Mouse (Mus musculus) CH12.LX (cell line): ENCODE data around the gene Aes. TPM values are rescaled to one million over a fixed set of nuclear protein-coding genes. Genes with fewer than 3 reads are reported as not detected.

Experiments used
- DNase-seq: peaks from one replicate; pipeline ENCODE4 v3.0.0-alpha.2; 2013; ENCODE audit errors: extremely low read depth
- H3K27ac ChIP-seq: 2 replicates; pipeline ENCODE4 v1.5.1; 2012; ENCODE audit warnings: low read depth, mild to moderate bottlenecking, control low read depth, moderate library complexity; ENCODE audit not compliant: insufficient read depth
- H3K27me3 ChIP-seq: replicated peaks from 2 replicates; pipeline ENCODE3; 2012; ENCODE audit warnings: inconsistent platforms
- H3K36me3 ChIP-seq, 2 experiments: replicated peaks in 1 of 2; 2 replicates each; pipeline versions ENCODE3 to v1.6.1; 2012; ENCODE audit warnings: inconsistent platforms in 1 of 2, low read length in 1 of 2, mild to moderate bottlenecking in 1 of 2, mixed read lengths in 1 of 2, moderate library complexity in 1 of 2; ENCODE audit not compliant: control insufficient read depth in 1 of 2, insufficient read depth in 1 of 2
- H3K4me1 ChIP-seq, 2 experiments: 2 replicates each; pipeline ENCODE4 v1.6.1; 2012; ENCODE audit warnings: inconsistent platforms in 1 of 2, moderate library complexity in 1 of 2; ENCODE audit not compliant: insufficient read depth in 2 of 2, control insufficient read depth in 1 of 2
- H3K4me2 ChIP-seq: 2 replicates; pipeline ENCODE4 v1.6.1; 2012; ENCODE audit warnings: low read depth, mild to moderate bottlenecking, control low read depth; ENCODE audit not compliant: poor library complexity, insufficient read depth, severe bottlenecking
- H3K4me3 ChIP-seq, 3 experiments: fragments of 150-350 bp in 1 of 3; sonication (generic) in 1 of 3; replicated peaks in 1 of 3; 2 replicates each; pipeline versions ENCODE3 to v1.5.1; 2011 to 2012; ENCODE audit warnings: low read depth in 2 of 3, low read length in 2 of 3, mild to moderate bottlenecking in 2 of 3, moderate library complexity in 2 of 3, control low read depth in 1 of 3, improper control_type of control experiment in 1 of 3, inconsistent platforms in 1 of 3, mixed read lengths in 1 of 3; ENCODE audit not compliant: poor library complexity in 1 of 3
- H3K79me2 ChIP-seq: replicated peaks from 2 replicates; pipeline ENCODE4 v1.6.1; 2012; ENCODE audit warnings: mild to moderate bottlenecking, moderate library complexity; ENCODE audit not compliant: control insufficient read depth, poor library complexity, insufficient read depth, severe bottlenecking; ENCODE audit errors: extremely low read depth
- H3K9ac ChIP-seq: 2 replicates; pipeline ENCODE4 v1.6.1; 2012; ENCODE audit warnings: low read depth, mild to moderate bottlenecking, control low read depth, moderate library complexity; ENCODE audit not compliant: insufficient read depth
- H3K9me3 ChIP-seq: replicated peaks from 2 replicates; pipeline ENCODE3; 2012; ENCODE audit warnings: low read length, inconsistent platforms, mixed read lengths
- BHLHE40 ChIP-seq: IDR thresholded peaks from 2 replicates; pipeline ENCODE4 v1.6.1; 2011; ENCODE audit warnings: mild to moderate bottlenecking, low read depth, low read length, improper control_type of control experiment
- CHD1 ChIP-seq: IDR thresholded peaks from 2 replicates; pipeline ENCODE4 v1.6.1; 2012; ENCODE audit warnings: low read depth, low read length, improper control_type of control experiment, inconsistent platforms
- CTCF ChIP-seq, 2 experiments: IDR thresholded peaks in 1 of 2; conservative IDR thresholded peaks in 1 of 2; 2 replicates each; pipeline ENCODE4 v1.5.1; 2011 to 2012; ENCODE audit warnings: low read depth in 2 of 2, low read length in 2 of 2, improper control_type of control experiment in 1 of 2, inconsistent platforms in 1 of 2, mild to moderate bottlenecking in 1 of 2, moderate library complexity in 1 of 2
- ELF1 ChIP-seq: IDR thresholded peaks from 2 replicates; pipeline ENCODE4 v1.6.1; 2014; ENCODE audit warnings: low read depth, mild to moderate bottlenecking, inconsistent platforms, low read length, improper control_type of control experiment
- HCFC1 ChIP-seq: IDR thresholded peaks from 2 replicates; pipeline ENCODE4 v1.6.1; 2012; ENCODE audit warnings: low read depth, mild to moderate bottlenecking, inconsistent platforms, low read length, improper control_type of control experiment
- IRF4 ChIP-seq: IDR thresholded peaks from 2 replicates; pipeline ENCODE4 v1.6.1; 2014; ENCODE audit warnings: low read depth, mild to moderate bottlenecking, inconsistent platforms, low read length, improper control_type of control experiment
- JUN ChIP-seq: IDR thresholded peaks from 2 replicates; pipeline ENCODE4 v1.6.1; 2011; ENCODE audit warnings: low read depth, mild to moderate bottlenecking, low read length, improper control_type of control experiment, moderate library complexity; ENCODE audit not compliant: insufficient read depth
- JUND ChIP-seq: conservative IDR thresholded peaks from 2 replicates; pipeline ENCODE4 v1.6.1; 2011; ENCODE audit warnings: low read depth, low read length, improper control_type of control experiment
- MAFK ChIP-seq: IDR thresholded peaks from 2 replicates; pipeline ENCODE4 v1.6.1; 2011; ENCODE audit warnings: low read length, improper control_type of control experiment; ENCODE audit not compliant: insufficient replicate concordance
- MAX ChIP-seq: IDR thresholded peaks from 2 replicates; pipeline ENCODE4 v1.6.1; 2011; ENCODE audit warnings: low read length, improper control_type of control experiment
- MAZ ChIP-seq: IDR thresholded peaks from 2 replicates; pipeline ENCODE4 v1.6.1; 2012; ENCODE audit warnings: low read depth, mild to moderate bottlenecking, inconsistent platforms, low read length, improper control_type of control experiment, moderate library complexity
- MEF2A ChIP-seq: IDR thresholded peaks from 2 replicates; pipeline ENCODE4 v1.6.1; 2014; ENCODE audit warnings: low read depth, mild to moderate bottlenecking, inconsistent platforms, low read length, improper control_type of control experiment, borderline replicate concordance
- MYC ChIP-seq: IDR thresholded peaks from 2 replicates; pipeline ENCODE4 v1.6.1; 2011; ENCODE audit warnings: low read depth, mild to moderate bottlenecking, improper control_type of control experiment, low read length
- NELFE ChIP-seq: IDR thresholded peaks from 2 replicates; pipeline ENCODE4 v1.6.1; 2011; ENCODE audit warnings: low read depth, low read length, improper control_type of control experiment
- NRF1 ChIP-seq: IDR thresholded peaks from 2 replicates; pipeline ENCODE4 v1.6.1; 2014; ENCODE audit warnings: low read depth, mild to moderate bottlenecking, inconsistent platforms, low read length, improper control_type of control experiment, moderate library complexity
- PAX5 ChIP-seq: IDR thresholded peaks from 2 replicates; pipeline ENCODE4 v1.6.1; 2012; ENCODE audit warnings: low read length, inconsistent platforms, mixed read lengths
- POLR2A ChIP-seq: IDR thresholded peaks from 2 replicates; pipeline ENCODE4 v1.6.1; 2011; ENCODE audit warnings: low read depth, mild to moderate bottlenecking, improper control_type of control experiment, low read length
- POLR2AphosphoS2 ChIP-seq: IDR thresholded peaks from 2 replicates; pipeline ENCODE4 v1.6.1; 2011; ENCODE audit warnings: low read depth, low read length, improper control_type of control experiment
- RAD21 ChIP-seq: IDR thresholded peaks from 2 replicates; pipeline ENCODE4 v1.6.1; 2011; ENCODE audit warnings: low read depth, mild to moderate bottlenecking, low read length, improper control_type of control experiment, moderate library complexity
- RCOR1 ChIP-seq: conservative IDR thresholded peaks from 2 replicates; pipeline ENCODE4 v1.6.1; 2012; ENCODE audit warnings: low read depth, mild to moderate bottlenecking, inconsistent platforms, low read length, improper control_type of control experiment
- SIN3A ChIP-seq: IDR thresholded peaks from 2 replicates; pipeline ENCODE4 v1.6.1; 2012; ENCODE audit warnings: low read length, improper control_type of control experiment, inconsistent platforms
- UBTF ChIP-seq: IDR thresholded peaks from 2 replicates; pipeline ENCODE4 v1.6.1; 2012; ENCODE audit warnings: low read depth, mild to moderate bottlenecking, inconsistent platforms, low read length, improper control_type of control experiment, moderate library complexity
- USF1 ChIP-seq: IDR thresholded peaks from 2 replicates; pipeline ENCODE4 v1.6.1; 2014; ENCODE audit warnings: low read depth, mild to moderate bottlenecking, inconsistent platforms, low read length, improper control_type of control experiment
- USF2 ChIP-seq: conservative IDR thresholded peaks from 2 replicates; pipeline ENCODE4 v1.6.1; 2011; ENCODE audit warnings: low read depth, low read length, improper control_type of control experiment
- ZC3H11A ChIP-seq: IDR thresholded peaks from 2 replicates; pipeline ENCODE4 v1.6.1; 2012; ENCODE audit warnings: low read depth, mild to moderate bottlenecking, inconsistent platforms, low read length, improper control_type of control experiment
- ZKSCAN1 ChIP-seq: IDR thresholded peaks from 2 replicates; pipeline ENCODE4 v1.6.1; 2012; ENCODE audit warnings: low read depth, inconsistent platforms, low read length, improper control_type of control experiment, borderline replicate concordance
- ZNF384 ChIP-seq: IDR thresholded peaks from 2 replicates; pipeline ENCODE4 v1.6.1; 2012; ENCODE audit warnings: low read depth, low read length, improper control_type of control experiment, inconsistent platforms
- dilution Hi-C: fragments of 300-500 bp; cut with MboI; formaldehyde crosslinking; loops from 2 replicates; pipeline ENCODE4 v1.14.3; 2020; ENCODE audit warnings: low sequenced_read_pairs; ENCODE audit not compliant: extremely low pct_unique_long_range_greater_than_20kb, extremely low pct_ligation_motif_present
- in situ Hi-C: fragments of 300-500 bp; cut with MboI; formaldehyde crosslinking; loops from 3 replicates; pipeline ENCODE4 v1.14.3; 2019; ENCODE audit warnings: low sequenced_read_pairs, low pct_ligation_motif_present, low pct_unique_long_range_greater_than_20kb, mixed read lengths
- polyA plus RNA-seq: library from polyadenylated mRNA; unstranded; fragments of >175 nt; gene quantifications from 2 replicates; pipeline ENCODE4 v1.2.1, GENCODE M21; 2012; ENCODE audit warnings: low read depth; ENCODE audit not compliant: insufficient read length
- total RNA-seq, 2 experiments: library from RNA; depleted of rRNA; stranded (reverse); fragments of 300-350 nt in 1 of 2; fragments of >200 nt in 1 of 2; gene quantifications; 2 replicates each; pipeline ENCODE4 v1.2.3; 2012 to 2014

The Aes gene
- total and polyA plus RNA-seq, 3 experiments = 11.5 to 114 (median 25.1) TPM

DNA sequence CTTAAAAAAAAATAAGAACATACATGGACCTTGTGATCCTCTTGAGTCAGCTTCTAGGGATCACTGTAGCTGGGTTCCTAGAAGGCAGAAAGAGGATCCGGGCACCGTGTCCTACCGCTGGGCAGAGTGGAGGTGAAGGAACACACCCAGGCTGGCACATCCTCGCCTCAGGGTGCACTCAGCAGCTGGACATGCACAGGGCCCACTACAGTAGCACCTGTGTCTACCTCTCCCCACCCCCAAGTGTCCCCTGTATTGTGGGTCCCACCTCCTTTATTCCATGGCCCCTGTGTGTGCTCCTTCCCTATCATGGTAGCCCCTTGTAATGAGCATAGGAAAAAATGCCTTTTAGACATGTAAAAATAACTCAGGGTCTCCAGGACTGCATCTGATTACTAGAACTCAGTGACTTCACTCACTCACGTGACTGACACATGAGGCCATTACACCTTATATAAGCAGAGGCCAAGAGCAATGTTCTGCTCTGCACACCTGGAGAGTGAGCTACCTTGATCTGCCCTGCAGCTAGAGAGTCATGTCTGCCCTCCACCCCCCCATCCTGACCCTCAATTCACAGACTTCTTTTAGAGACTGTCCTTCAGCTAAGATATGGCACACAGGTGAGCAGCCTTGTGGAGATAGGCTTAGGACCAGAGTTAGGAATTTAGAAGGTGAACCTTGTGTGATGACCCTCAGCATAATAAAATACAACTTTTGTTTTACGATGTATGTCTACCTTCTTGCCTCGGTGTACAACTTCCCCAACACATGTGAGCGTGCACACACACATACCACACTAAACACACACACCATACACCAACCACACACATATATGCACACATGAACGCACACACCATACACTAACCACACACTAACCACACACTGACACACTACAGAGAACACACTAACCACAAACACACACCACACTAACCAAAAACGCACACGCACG, 45.0 kb downstream of the Aes start:
- in situ Hi-C loops (loop anchor here (5.0 to 10.0 kb wide), 2 partner anchors 42 to 109 kb away; partner anchors contain the start of gene Ncln), dilution Hi-C loops (no loop called here)
- TF ChIP-seq MAX = no peak
- no peak for TF ChIP-seq USF2
- no peak for TF ChIP-seq ELF1
- no peak for TF ChIP-seq NELFE
- no peak for TF ChIP-seq PAX5
- TF ChIP-seq BHLHE40 = peak; percentile 44; the same call in 1 of the 2 replicates
- Histone ChIP-seq H3K4me2 (peak overlapping the region; percentile 91), H3K9me3 (no peaks in the 10 kb centered on the region), H3K4me1 (peaks cover 16 to 35% of the 10 kb centered on the region in 2 experiments), H3K9ac (no peak overlapping the region; the same call in 1 of the 2 replicates), H3K27ac (peak overlapping the region; percentile 17; the same call in 1 of the 2 replicates), H3K36me3 (peaks cover 6 to 19% of the 10 kb centered on the region in 2 experiments), H3K27me3 (peaks cover 30% of the 10 kb centered on the region), H3K4me3 (peak overlapping the region; percentile 47 to 68 (median 52)), H3K79me2 (no peaks in the 10 kb centered on the region)
- no peak for DNase-seq

DNA sequence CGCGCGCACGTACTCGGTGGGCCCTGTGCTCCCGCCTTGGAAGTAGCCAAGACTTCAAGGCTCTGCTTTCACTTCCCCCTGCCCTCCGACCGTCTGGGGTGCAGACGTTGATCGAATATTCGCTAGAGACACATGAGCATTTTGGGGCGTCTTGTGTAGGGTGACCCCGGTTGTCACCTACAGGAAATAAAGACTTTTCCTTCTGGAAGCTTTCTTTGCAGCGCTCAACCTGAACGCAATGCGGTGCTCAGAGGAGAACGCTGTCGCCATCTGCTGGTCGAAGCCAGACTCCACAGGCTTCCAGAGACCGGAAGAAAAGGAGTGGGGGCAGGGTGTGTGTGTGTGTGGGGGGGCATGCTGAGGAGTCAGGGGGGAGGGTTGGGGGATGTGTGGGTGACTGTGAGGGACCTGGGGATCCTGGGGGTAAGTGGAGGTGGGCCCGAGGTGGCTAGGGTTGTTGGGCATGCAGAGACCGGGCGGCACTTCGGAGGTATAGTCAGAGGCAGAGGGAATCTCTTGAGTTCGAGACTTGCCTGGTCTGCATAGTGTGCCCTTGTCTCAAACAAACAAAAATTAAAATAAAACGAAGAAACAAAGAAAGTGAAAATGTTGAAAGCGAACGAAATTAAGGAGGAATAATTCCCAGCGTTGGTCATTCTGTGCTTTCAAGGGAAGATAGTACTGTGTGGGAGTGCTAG, 45.8 kb downstream of the Aes start:
- in situ Hi-C loops = loop anchor here (5.0 to 10.0 kb wide), 2 partner anchors 43 to 110 kb away; partner anchors contain the start of gene Ncln
- dilution Hi-C loops = no loop called here
- TF ChIP-seq POLR2AphosphoS2 (0 out of 2 replicates have a peak, but pooled peaks have one; percentile 48), CTCF (conservative IDR thresholded peaks at IDR 0.05 in 1 of 2, IDR thresholded peaks at IDR 0.05 in 1 of 2; ENCODE audit: low read depth in 2 of 2, low read length in 2 of 2) (peak; percentile 30 to 89; a peak in 3 of 4 replicates), USF2 (no peak), IRF4 (peak; percentile 75), MYC (peak; percentile 65; the same call in 1 of the 2 replicates), SIN3A (peak; percentile 86), UBTF (no peak; the same call in 1 of the 2 replicates), ZKSCAN1 (no peak), MAX (peak; percentile 80; the same call in 1 of the 2 replicates), RAD21 (peak; percentile 79), ELF1 (peak; percentile 91), USF1 (no peak), POLR2A (peak; percentile 38; the same call in 1 of the 2 replicates), JUND (no peak), MAZ (peak; percentile 98), NRF1 (peak; percentile 70), CHD1 (peak; percentile 80), MEF2A (peak; percentile 60), ZNF384 (no peak), RCOR1 (peak; percentile 69; the same call in 1 of the 2 replicates), HCFC1 (peak; percentile 65), MAFK (0 out of 2 replicates have a peak, but pooled peaks have one; percentile 48), JUN (no peak), ZC3H11A (peak; percentile 18)

More for the DNA sequence above, 45.8 kb downstream of the Aes start:
- Histone ChIP-seq H3K9me3 (no peaks in the 10 kb centered on the region), H3K27ac (peak overlapping the region; percentile 55; the same call in 1 of the 2 replicates), H3K36me3 (peaks cover 6 to 27% of the 10 kb centered on the region in 2 experiments), H3K4me2 (peak overlapping the region; percentile 91), H3K4me3 (peak overlapping the region; percentile 52 to 68 (median 56)), H3K9ac (peak overlapping the region; percentile 39; the same call in 1 of the 2 replicates), H3K27me3 (peaks cover 22% of the 10 kb centered on the region), H3K4me1 (peaks cover 16 to 35% of the 10 kb centered on the region in 2 experiments), H3K79me2 (no peaks in the 10 kb centered on the region)
- DNase-seq = peak; percentile 92
